Comparison of ENCODE assay signal across 8 mouse cellular contexts in the genomic region with DNA sequence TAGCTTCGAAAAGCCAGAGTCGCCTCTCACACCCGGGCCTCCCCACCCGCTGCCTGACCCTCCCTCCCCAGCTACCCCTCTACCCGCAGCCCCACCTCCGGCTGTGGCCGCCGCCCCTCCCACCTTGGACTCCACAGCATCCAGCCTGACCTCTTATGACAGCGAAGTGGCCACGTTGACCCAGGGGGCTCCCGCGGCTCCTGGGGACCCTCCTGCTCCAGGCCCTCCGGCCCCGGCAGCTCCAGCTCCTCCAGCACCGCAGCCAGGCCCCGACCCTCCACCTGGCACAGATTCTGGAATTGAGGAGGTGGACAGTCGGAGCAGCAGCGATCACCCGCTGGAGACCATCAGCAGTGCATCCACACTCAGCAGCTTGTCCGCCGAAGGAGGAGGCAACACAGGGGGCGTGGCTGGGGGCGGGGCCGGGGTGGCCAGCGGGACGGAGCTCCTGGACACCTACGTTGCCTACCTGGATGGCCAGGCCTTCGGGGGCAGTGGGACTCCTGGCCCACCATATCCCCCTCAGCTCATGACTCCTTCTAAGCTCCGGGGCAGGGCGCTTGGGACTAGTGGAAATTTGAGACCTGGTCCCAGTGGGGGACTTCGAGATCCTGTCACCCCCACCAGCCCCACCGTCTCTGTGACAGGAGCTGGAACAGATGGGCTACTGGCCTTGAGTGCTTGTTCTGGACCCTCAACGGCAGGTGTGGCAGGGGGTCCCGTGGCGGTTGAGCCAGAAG. TPM values are rescaled to one million over a fixed set of nuclear protein-coding genes. Genes with fewer than 3 reads are reported as not detected.
DNase-seq lines count a peak whose midpoint lies in the region; ATAC-seq and TF ChIP-seq lines count a peak whose summit lies in the region.

No protein-coding gene starts in this region.

- peak overlapping the region; percentile 25 for H3K4me2 ChIP-seq in kidney, embryonic 14.5 days (replicated peaks; ENCODE audit: low read depth, low read length)
- H3K4me2 ChIP-seq in hindbrain, embryonic 11.5 days (replicated peaks; ENCODE audit: low read depth, low read length): no peak overlapping the region
- no peak overlapping the region for H3K4me2 ChIP-seq in midbrain, embryonic 14.5 days (ENCODE audit: low read length)

- H3K4me1 ChIP-seq in kidney, embryonic 14.5 days (ENCODE audit: control insufficient read depth, insufficient read depth, low read length): peaks cover 26% of the 10 kb centered on the region
- H3K4me1 ChIP-seq in kidney, adult 2 months (ENCODE audit: control insufficient read depth, insufficient read depth, low read length): no peaks in the 10 kb centered on the region
- H3K4me1 ChIP-seq in embryonic facial prominence, embryonic 10.5 days: peaks cover 69% of the 10 kb centered on the region
- H3K4me1 ChIP-seq in hindbrain, embryonic 11.5 days (replicated peaks; ENCODE audit: control insufficient read depth, insufficient read depth, low read length): peaks cover 26% of the 10 kb centered on the region
- peaks cover 35% of the 10 kb centered on the region for H3K4me1 ChIP-seq in midbrain, embryonic 14.5 days (ENCODE audit: control insufficient read depth, insufficient read depth, low read length)

- WGBS in kidney, embryonic 14.5 days: 1% methylated on average over 34 of the region's 35 CpGs
- WGBS in kidney, adult 2 months: 2% methylated on average over 35 of the region's 35 CpGs
- 2% methylated on average over 35 of the region's 35 CpGs for WGBS in embryonic facial prominence, embryonic 10.5 days
- 2% methylated on average over 34 of the region's 35 CpGs for WGBS in hindbrain, embryonic 11.5 days
- WGBS in midbrain, embryonic 14.5 days: 5% methylated on average over 35 of the region's 35 CpGs

- TF ChIP-seq CTCF in kidney, adult 2 months (conservative IDR thresholded peaks at IDR 0.05; ENCODE audit: insufficient read depth, insufficient read length, low read depth, low read length): no peak

- no peak overlapping the region for H3K9ac ChIP-seq in kidney, embryonic 14.5 days (ENCODE audit: low read depth, low read length)
- H3K9ac ChIP-seq in hindbrain, embryonic 11.5 days (ENCODE audit: low read depth, low read length): no peak overlapping the region
- H3K9ac ChIP-seq in midbrain, embryonic 14.5 days (replicated peaks; ENCODE audit: low read length): peak overlapping the region; percentile 31; the same call in 1 of the 2 replicates

- peak overlapping the region; percentile 18 for H3K4me3 ChIP-seq in kidney, embryonic 14.5 days (ENCODE audit: low read length)
- H3K4me3 ChIP-seq in kidney, adult 2 months (ENCODE audit: insufficient read depth, low read depth, low read length): no peak overlapping the region
- peak overlapping the region; percentile 49 for H3K4me3 ChIP-seq in embryonic facial prominence, embryonic 10.5 days
- no peak overlapping the region for H3K4me3 ChIP-seq in hindbrain, embryonic 11.5 days (ENCODE audit: low read depth, low read length)
- H3K4me3 ChIP-seq in midbrain, embryonic 14.5 days (replicated peaks; ENCODE audit: low read depth, low read length): no peak overlapping the region

- no peak overlapping the region for H3K27ac ChIP-seq in kidney, embryonic 14.5 days (ENCODE audit: low read depth, low read length)
- H3K27ac ChIP-seq in kidney, adult 2 months (ENCODE audit: insufficient read depth, low read depth, low read length): no peak overlapping the region
- H3K27ac ChIP-seq in embryonic facial prominence, embryonic 10.5 days (replicated peaks): no peak overlapping the region
- no peak overlapping the region for H3K27ac ChIP-seq in hindbrain, embryonic 11.5 days (ENCODE audit: low read depth, low read length)
- no peak overlapping the region for H3K27ac ChIP-seq in midbrain, embryonic 14.5 days (replicated peaks; ENCODE audit: low read depth, low read length)

- H3K9me3 ChIP-seq in kidney, embryonic 14.5 days (ENCODE audit: control insufficient read depth, low read length): no peaks in the 10 kb centered on the region
- H3K9me3 ChIP-seq in embryonic facial prominence, embryonic 10.5 days: no peaks in the 10 kb centered on the region
- no peaks in the 10 kb centered on the region for H3K9me3 ChIP-seq in hindbrain, embryonic 11.5 days (ENCODE audit: control insufficient read depth, low read length)
- H3K9me3 ChIP-seq in midbrain, embryonic 14.5 days (ENCODE audit: control insufficient read depth, low read length): no peaks in the 10 kb centered on the region

- TF ChIP-seq POLR2A in kidney, adult 2 months (IDR thresholded peaks at IDR 0.05; ENCODE audit: low read depth, low read length): no peak

- no peak for ATAC-seq in kidney, embryonic 14.5 days (ENCODE audit: low FRiP score, low TSS enrichment)
- no peak for ATAC-seq in hindbrain, embryonic 11.5 days (ENCODE audit: low FRiP score)
- ATAC-seq in midbrain, embryonic 14.5 days (ENCODE audit: low FRiP score, low TSS enrichment): no peak
- ATAC-seq in granulocyte monocyte progenitor cell, adult 5-6 weeks (replicated peaks; ENCODE audit: poor library complexity, severe bottlenecking): no peak

- H3K36me3 ChIP-seq in kidney, embryonic 14.5 days (ENCODE audit: control insufficient read depth, insufficient read depth, low read length): no peaks in the 10 kb centered on the region
- no peaks in the 10 kb centered on the region for H3K36me3 ChIP-seq in kidney, adult 2 months (ENCODE audit: control insufficient read depth, insufficient read depth, low read length)
- H3K36me3 ChIP-seq in embryonic facial prominence, embryonic 10.5 days (replicated peaks): no peaks in the 10 kb centered on the region
- no peaks in the 10 kb centered on the region for H3K36me3 ChIP-seq in hindbrain, embryonic 11.5 days (ENCODE audit: control insufficient read depth, insufficient read depth, low read length)
- H3K36me3 ChIP-seq in midbrain, embryonic 14.5 days (ENCODE audit: control insufficient read depth, insufficient read depth, low read length): peaks cover 56% of the 10 kb centered on the region

- peaks cover 93% of the 10 kb centered on the region for H3K27me3 ChIP-seq in kidney, embryonic 14.5 days (ENCODE audit: control insufficient read depth, insufficient read depth, low read length)
- H3K27me3 ChIP-seq in kidney, adult 2 months (replicated peaks; ENCODE audit: control insufficient read depth, insufficient read depth, low read length): peaks cover 2% of the 10 kb centered on the region; the same call in 1 of the 2 replicates
- peaks cover 100% of the 10 kb centered on the region for H3K27me3 ChIP-seq in embryonic facial prominence, embryonic 10.5 days (replicated peaks; ENCODE audit: low read depth, poor library complexity, severe bottlenecking)
- peaks cover 76% of the 10 kb centered on the region for H3K27me3 ChIP-seq in hindbrain, embryonic 11.5 days (ENCODE audit: control insufficient read depth, insufficient read depth, low read length)
- peaks cover 36% of the 10 kb centered on the region for H3K27me3 ChIP-seq in midbrain, embryonic 14.5 days (ENCODE audit: control insufficient read depth, insufficient read depth, low read length)

- DNase-seq in kidney, adult 2 months: no peak
- DNase-seq in embryonic facial prominence, embryonic 10.5 days (ENCODE audit: low spot score): peak; percentile 69
- DNase-seq in hindbrain, embryonic 11.5 days (ENCODE audit: low spot score): peak; percentile 51
- peak; percentile 37 for DNase-seq in midbrain, embryonic 14.5 days
- DNase-seq in layer of hippocampus, postnatal 25 days (ENCODE audit: extremely low spot score in 1 of 2, low spot score in 1 of 2): no peak
- DNase-seq in right cerebral cortex, adult 18-20 months: no peak

RNA-seq across cellular contexts. Expression of a gene that starts 30.1 kb away (rescaled TPM):
- polyA plus RNA-seq in kidney, embryonic 14.5 days (2014; fragmentation: Nextera tagmentation; extraction: Ambion mirVana): 1.4 and 2.3 TPM in 2 replicates
- 12.0 and 12.9 TPM in 2 replicates for polyA plus RNA-seq in kidney, adult 2 months (2012; rRNA removed)
- 1.8 and 2.4 TPM in 2 replicates for polyA plus RNA-seq in embryonic facial prominence, embryonic 10.5 days (2016; fragmentation: Nextera tagmentation; extraction: Ambion mirVana)
- polyA plus RNA-seq in hindbrain, embryonic 11.5 days (2014; fragmentation: Nextera tagmentation; extraction: Ambion mirVana): 2.4 and 3.5 TPM in 2 replicates
- 39.5 and 48.5 TPM in 2 replicates for polyA plus RNA-seq in midbrain, embryonic 14.5 days (2014; fragmentation: Nextera tagmentation; extraction: Ambion mirVana)
- 1.1 TPM in 1 of 2 replicates, not detected in the other for total RNA-seq in granulocyte monocyte progenitor cell, adult 5-6 weeks (2014; fragmentation: Nextera tagmentation)
- total RNA-seq in granulocyte monocyte progenitor cell, adult 5-6 weeks (2017): 0.15 TPM in 1 of 2 replicates, not detected in the other
- total RNA-seq in layer of hippocampus, postnatal 25 days (2021): 10 to 100 TPM; 91.3 to 92.1 TPM

RNA-seq across cellular contexts. Expression of a gene that starts 31.8 kb away (rescaled TPM):
- polyA plus RNA-seq in kidney, embryonic 14.5 days (2014; fragmentation: Nextera tagmentation; extraction: Ambion mirVana): 1.0 and 1.5 TPM in 2 replicates
- polyA plus RNA-seq in kidney, adult 2 months (2012; rRNA removed): 0.69 and 0.75 TPM in 2 replicates
- polyA plus RNA-seq in embryonic facial prominence, embryonic 10.5 days (2016; fragmentation: Nextera tagmentation; extraction: Ambion mirVana): 1.1 and 1.9 TPM in 2 replicates
- polyA plus RNA-seq in hindbrain, embryonic 11.5 days (2014; fragmentation: Nextera tagmentation; extraction: Ambion mirVana): 1.3 and 1.4 TPM in 2 replicates
- polyA plus RNA-seq in midbrain, embryonic 14.5 days (2014; fragmentation: Nextera tagmentation; extraction: Ambion mirVana): 1.7 and 1.9 TPM in 2 replicates
- 4.1 TPM in 1 of 2 replicates, not detected in the other for total RNA-seq in granulocyte monocyte progenitor cell, adult 5-6 weeks (2014; fragmentation: Nextera tagmentation)
- 1.8 and 2.4 TPM in 2 replicates for total RNA-seq in granulocyte monocyte progenitor cell, adult 5-6 weeks (2017)
- total RNA-seq in layer of hippocampus, postnatal 25 days (2021): 1 to 10 TPM; 3.8 to 4.1 TPM

RNA-seq across cellular contexts. Expression of a gene that starts 43.7 kb away (rescaled TPM):
- polyA plus RNA-seq in kidney, embryonic 14.5 days (2014; fragmentation: Nextera tagmentation; extraction: Ambion mirVana): 1.3 and 1.9 TPM in 2 replicates
- 0.43 and 0.66 TPM in 2 replicates for polyA plus RNA-seq in kidney, adult 2 months (2012; rRNA removed)
- 0.80 and 0.97 TPM in 2 replicates for polyA plus RNA-seq in embryonic facial prominence, embryonic 10.5 days (2016; fragmentation: Nextera tagmentation; extraction: Ambion mirVana)
- 5.1 and 6.9 TPM in 2 replicates for polyA plus RNA-seq in hindbrain, embryonic 11.5 days (2014; fragmentation: Nextera tagmentation; extraction: Ambion mirVana)
- 35.1 and 37.8 TPM in 2 replicates for polyA plus RNA-seq in midbrain, embryonic 14.5 days (2014; fragmentation: Nextera tagmentation; extraction: Ambion mirVana)
- not detected in 2 replicates for total RNA-seq in granulocyte monocyte progenitor cell, adult 5-6 weeks (2014; fragmentation: Nextera tagmentation)
- total RNA-seq in granulocyte monocyte progenitor cell, adult 5-6 weeks (2017): not detected in 2 replicates
- 100 to 1,000 TPM; 502 to 670 TPM for total RNA-seq in layer of hippocampus, postnatal 25 days (2021)

RNA-seq across cellular contexts. Expression of a gene that starts 47.1 kb away (rescaled TPM):
- 3.4 TPM in 2 replicates for polyA plus RNA-seq in kidney, embryonic 14.5 days (2014; fragmentation: Nextera tagmentation; extraction: Ambion mirVana)
- polyA plus RNA-seq in kidney, adult 2 months (2012; rRNA removed): 6.4 and 8.1 TPM in 2 replicates
- 1.5 and 1.8 TPM in 2 replicates for polyA plus RNA-seq in embryonic facial prominence, embryonic 10.5 days (2016; fragmentation: Nextera tagmentation; extraction: Ambion mirVana)
- polyA plus RNA-seq in hindbrain, embryonic 11.5 days (2014; fragmentation: Nextera tagmentation; extraction: Ambion mirVana): 2.7 TPM in 2 replicates
- polyA plus RNA-seq in midbrain, embryonic 14.5 days (2014; fragmentation: Nextera tagmentation; extraction: Ambion mirVana): 4.6 and 4.7 TPM in 2 replicates
- total RNA-seq in granulocyte monocyte progenitor cell, adult 5-6 weeks (2014; fragmentation: Nextera tagmentation): 2.5 and 3.7 TPM in 2 replicates
- total RNA-seq in granulocyte monocyte progenitor cell, adult 5-6 weeks (2017): 4.4 and 4.8 TPM in 2 replicates
- total RNA-seq in layer of hippocampus, postnatal 25 days (2021): 1 to 10 TPM; 3.1 to 3.5 TPM

Comparison
In these comparisons a context has a peak if more than half of its experiments do, and no peak if none do; other contexts are left out.
1. H3K4me3 ChIP-seq: peak in kidney, embryonic 14.5 days (single experiment) and embryonic facial prominence, embryonic 10.5 days (single experiment); none in kidney, adult 2 months (single experiment), hindbrain, embryonic 11.5 days (single experiment) and midbrain, embryonic 14.5 days (single experiment).
2. DNase-seq: peak in embryonic facial prominence, embryonic 10.5 days (single experiment), hindbrain, embryonic 11.5 days (single experiment) and midbrain, embryonic 14.5 days (single experiment); none in kidney, adult 2 months (single experiment), layer of hippocampus, postnatal 25 days (0 of 2) and right cerebral cortex, adult 18-20 months (single experiment).